Mouse (Mus musculus) thymus, adult 2 months (tissue): Measurements from ENCODE around the gene Gm20605. TPM values are rescaled to one million over a fixed set of nuclear protein-coding genes. Genes with fewer than 3 reads are reported as not detected.

Experiments
- DNase-seq: peaks from one replicate; pipeline ENCODE4 v3.0.0; 2021
- H3K27ac ChIP-seq: fragments of 200-500 bp; 2 replicates; pipeline ENCODE4 v1.5.1; 2012; ENCODE audit warnings: low read length, control low read depth; ENCODE audit not compliant: control insufficient read depth, insufficient read depth
- H3K27me3 ChIP-seq: fragments of 200-500 bp; 2 replicates; pipeline ENCODE4 v1.6.1; 2012; ENCODE audit warnings: mild to moderate bottlenecking, low read length, moderate library complexity, mixed read lengths; ENCODE audit not compliant: control insufficient read depth, insufficient read depth
- H3K36me3 ChIP-seq: fragments of 200-500 bp; 2 replicates; pipeline ENCODE4 v1.6.1; 2012; ENCODE audit warnings: mild to moderate bottlenecking, low read length, moderate library complexity; ENCODE audit not compliant: control insufficient read depth, insufficient read depth
- H3K4me1 ChIP-seq: fragments of 200-500 bp; replicated peaks from 2 replicates; pipeline ENCODE4 v1.6.1; 2012; ENCODE audit warnings: low read length; ENCODE audit not compliant: control insufficient read depth, insufficient read depth
- H3K4me3 ChIP-seq: fragments of 200-500 bp; 2 replicates; pipeline ENCODE4 v1.5.1; 2012; ENCODE audit warnings: mild to moderate bottlenecking, low read length, control low read depth, moderate library complexity; ENCODE audit not compliant: control insufficient read depth, insufficient read depth
- CTCF ChIP-seq: fragments of 200-500 bp; IDR thresholded peaks from 2 replicates; pipeline ENCODE4 v1.5.1; 2012; ENCODE audit warnings: mild to moderate bottlenecking, control low read depth, low read length, moderate library complexity, borderline replicate concordance; ENCODE audit not compliant: control insufficient read depth, poor library complexity, insufficient read depth; ENCODE audit errors: extremely low read depth
- POLR2A ChIP-seq: fragments of 200-500 bp; IDR thresholded peaks from 2 replicates; pipeline ENCODE4 v1.6.1; 2012; ENCODE audit warnings: mild to moderate bottlenecking, low read length, control low read depth, moderate library complexity; ENCODE audit not compliant: control insufficient read depth, poor library complexity, insufficient read depth; ENCODE audit errors: extremely low read depth
- WGBS: fragments of 180-500 bp; shearing (Covaris S2); methylation state at CpG from one replicate; pipeline ENCODE4 v1.1.7; 2018; 5-methylcytosine and 5-hydroxymethylcytosine counted together
- polyA plus RNA-seq: library from polyadenylated mRNA; depleted of rRNA; stranded (reverse); fragments of >200 nt; gene quantifications from 2 replicates; pipeline ENCODE4 v1.2.3, GENCODE M21; 2012

The Gm20605 gene
- polyA plus RNA-seq, 1 experiment: 149 TPM

GRCm38 (mm10) chr5:137629906-137630545 is 1.1 kb downstream of the Gm20605 start:
- Histone ChIP-seq H3K4me1 (peaks cover 23% of the 10 kb centered on the region), H3K36me3 (peaks cover 12% of the 10 kb centered on the region), H3K27ac (peak overlapping the region; percentile 98), H3K4me3 (peak overlapping the region; percentile 84), H3K27me3 (no peaks in the 10 kb centered on the region)
- TF ChIP-seq POLR2A: 0 out of 2 replicates have a peak, but pooled peaks have one; percentile 26
- TF ChIP-seq CTCF: no peak
- WGBS: 1% methylated on average over 6 of the region's 6 CpGs
- DNase-seq: peak; percentile 55

GRCm38 (mm10) chr5:137630602-137631001 is 1.6 kb downstream of the Gm20605 start:
- DNase-seq: peak; percentile 48
- Histone ChIP-seq H3K4me3 (peak overlapping the region; percentile 84), H3K4me1 (peaks cover 23% of the 10 kb centered on the region), H3K27me3 (no peaks in the 10 kb centered on the region), H3K27ac (peak overlapping the region; percentile 98), H3K36me3 (peaks cover 17% of the 10 kb centered on the region)
- 7% methylated on average over 3 of the region's 3 CpGs for WGBS
- TF ChIP-seq CTCF (no peak), POLR2A (no peak)

- TF ChIP-seq CTCF (no peak), POLR2A (peak; percentile 31; the same call in 1 of the 2 replicates)
- Histone ChIP-seq H3K36me3 (peaks cover 23% of the 10 kb centered on the region), H3K27me3 (no peaks in the 10 kb centered on the region), H3K4me1 (peaks cover 23% of the 10 kb centered on the region), H3K27ac (peak overlapping the region; percentile 98), H3K4me3 (peak overlapping the region; percentile 84)
- peak; percentile 90 for DNase-seq
- under 1% methylated on average over 9 of the region's 9 CpGs for whole genome bisulfite sequencing
Observed at GRCm38 (mm10) chr5:137631171-137631570, 2.2 kb downstream of the Gm20605 start.

GRCm38 (mm10) chr5:137631591-137631990 is 2.6 kb downstream of the Gm20605 start:
- DNase-seq: peak; percentile 22
- Histone ChIP-seq H3K4me3 (peak overlapping the region; percentile 45), H3K36me3 (peaks cover 27% of the 10 kb centered on the region), H3K27ac (peak overlapping the region; percentile 95), H3K4me1 (peaks cover 23% of the 10 kb centered on the region), H3K27me3 (no peaks in the 10 kb centered on the region)
- TF ChIP-seq CTCF (no peak), POLR2A (no peak)
- WGBS: 2% methylated on average over 4 of the region's 4 CpGs

GRCm38 (mm10) chr5:137633397-137634084 is 4.6 kb downstream of the Gm20605 start:
- Histone ChIP-seq H3K27ac (no peak overlapping the region), H3K4me1 (peaks cover 17% of the 10 kb centered on the region), H3K4me3 (no peak overlapping the region), H3K36me3 (peaks cover 47% of the 10 kb centered on the region), H3K27me3 (no peaks in the 10 kb centered on the region)
- 92% methylated on average over 12 of the region's 12 CpGs for WGBS
- no peak for DNase-seq
- no peak for TF ChIP-seq CTCF
- TF ChIP-seq POLR2A: no peak

GRCm38 (mm10) chr5:137639472-137639871 is 10.5 kb downstream of the Gm20605 start:
- WGBS: 91% methylated on average over 7 of the region's 7 CpGs
- TF ChIP-seq CTCF (no peak), POLR2A (no peak)
- H3K36me3 ChIP-seq: peaks cover 78% of the 10 kb centered on the region
- H3K4me1 ChIP-seq: peaks cover 8% of the 10 kb centered on the region
- no peaks in the 10 kb centered on the region; the same call in 1 of the 2 replicates for H3K27me3 ChIP-seq
- no peak overlapping the region for H3K27ac ChIP-seq
- no peak overlapping the region for H3K4me3 ChIP-seq
- DNase-seq: no peak
